Mouse (Mus musculus) forebrain, postnatal 0 days (tissue): ENCODE results near the gene Ppp2r5e. TPM values are rescaled to one million over a fixed set of nuclear protein-coding genes. Genes with fewer than 3 reads are reported as not detected.

Source experiments
- ATAC-seq: fragments of 200-750 bp; cut with Nextera tagmentation; 2 replicates; pipeline ENCODE4 v1.8.0; 2017; ENCODE audit warnings: mild to moderate bottlenecking, moderate library complexity
- DNase-seq: peaks from one replicate; pipeline ENCODE4 v3.0.0-alpha.2; 2015
- H3K27ac ChIP-seq: fragments of 300-500 bp; sonication (generic); 2 replicates; pipeline ENCODE4 v1.5.1; 2014; ENCODE audit warnings: low read depth, mild to moderate bottlenecking, antibody characterized with exemption, low read length, moderate library complexity, mixed read lengths
- H3K27me3 ChIP-seq: fragments of 300-500 bp; sonication (generic); 2 replicates; pipeline ENCODE4 v1.6.1; 2014; ENCODE audit warnings: mild to moderate bottlenecking, low read length, mixed read lengths; ENCODE audit not compliant: insufficient read depth
- H3K36me3 ChIP-seq: fragments of 300-500 bp; sonication (generic); 2 replicates; pipeline ENCODE4 v1.6.1; 2014; ENCODE audit warnings: mild to moderate bottlenecking, moderate library complexity; ENCODE audit not compliant: insufficient read depth
- H3K4me1 ChIP-seq: fragments of 300-500 bp; sonication (generic); 2 replicates; pipeline ENCODE4 v1.6.1; 2014; ENCODE audit warnings: antibody characterized with exemption; ENCODE audit not compliant: insufficient read depth
- H3K4me2 ChIP-seq: fragments of 300-500 bp; sonication (generic); 2 replicates; pipeline ENCODE4 v1.6.1; 2014; ENCODE audit warnings: low read depth, mild to moderate bottlenecking, moderate library complexity
- H3K4me3 ChIP-seq: fragments of 300-500 bp; sonication (generic); 2 replicates; pipeline ENCODE4 v1.5.1; 2014; ENCODE audit warnings: low read depth, low read length, mixed read lengths
- H3K9ac ChIP-seq: fragments of 300-500 bp; sonication (generic); 2 replicates; pipeline ENCODE4 v1.6.1; 2014; ENCODE audit warnings: mild to moderate bottlenecking
- H3K9me3 ChIP-seq: fragments of 300-500 bp; sonication (generic); 2 replicates; pipeline ENCODE4 v1.6.1; 2016; ENCODE audit warnings: low read length
- CTCF ChIP-seq: sonication (generic); IDR thresholded peaks from 2 replicates; pipeline ENCODE4 v1.5.1; 2016; ENCODE audit warnings: antibody characterized with exemption, control low read depth, low read depth
- WGBS: fragments of 180-500 bp; shearing (Covaris S2); extraction: QIAGEN DNeasy Blood & Tissue Kit; methylation state at CpG from one replicate; pipeline ENCODE4 v1.1.7; 2014; 5-methylcytosine and 5-hydroxymethylcytosine counted together
- polyA plus RNA-seq: library from polyadenylated mRNA; unstranded; fragments of >200 nt; fragmentation: Nextera tagmentation; extraction: Ambion mirVana; gene quantifications from 2 replicates; pipeline ENCODE4 v1.2.1, GENCODE M21; 2015
- total RNA-seq: library from RNA; depleted of rRNA; stranded (reverse); fragments of >200 nt; gene quantifications from 2 replicates; pipeline ENCODE4 v1.2.3, GENCODE M21; 2014; rRNA removed

The Ppp2r5e gene
- total RNA-seq (35.4 and 50.8 TPM in 2 replicates), polyA plus RNA-seq (22.7 and 26.7 TPM in 2 replicates)

DNA sequence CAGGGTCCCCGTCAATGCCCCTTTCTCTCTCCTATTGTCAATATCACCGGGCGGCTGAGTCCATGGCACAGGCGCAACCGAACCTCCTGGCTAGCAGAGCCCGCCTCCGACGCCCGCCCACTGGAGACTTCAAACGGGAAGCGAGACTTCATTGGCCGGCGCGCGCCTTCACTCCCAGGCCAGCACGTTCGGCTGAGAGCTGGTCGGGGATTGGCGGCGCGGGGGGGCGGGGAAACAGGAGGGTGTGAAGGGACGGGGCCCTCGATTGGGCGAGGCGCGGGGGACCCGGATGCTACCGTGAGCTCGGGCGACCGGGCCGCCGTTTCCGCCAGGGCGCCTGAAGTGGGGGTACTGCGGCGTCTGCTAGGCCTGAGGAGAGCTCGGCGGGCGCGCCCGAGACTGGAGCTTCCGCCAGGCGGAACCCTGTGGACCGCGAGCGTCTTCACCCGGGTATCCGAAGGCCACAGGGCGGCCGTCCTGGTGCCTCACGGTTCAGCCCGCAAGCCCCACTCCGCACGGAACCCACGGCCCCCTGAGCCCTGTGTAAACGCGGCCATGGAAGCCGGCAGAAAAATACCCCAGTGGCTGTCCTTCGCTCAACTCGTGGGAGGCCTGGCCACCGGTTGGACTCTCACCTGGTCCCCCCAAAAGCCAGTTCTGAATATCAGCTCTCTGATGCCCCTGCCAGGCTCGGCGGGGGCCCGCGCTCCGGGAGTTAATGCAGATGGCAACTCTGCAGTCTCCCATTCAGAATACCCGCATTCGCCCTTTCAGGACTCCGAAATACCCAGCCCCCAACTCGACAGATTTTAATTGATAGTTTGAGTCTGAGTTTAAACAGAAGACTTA, at the start of gene Ppp2r5e:
Ppp2r5e (minus strand) TSS at position 92 of the 849 bp plus-strand sequence.
- peaks cover 4% of the 10 kb centered on the region; the same call in 1 of the 2 replicates for H3K4me1 ChIP-seq
- peaks cover 5% of the 10 kb centered on the region for H3K36me3 ChIP-seq
- peak within 1 kb of the TSS; percentile 98 for H3K27ac ChIP-seq
- peak within 1 kb of the TSS; percentile 72 for H3K4me2 ChIP-seq
- H3K4me3 ChIP-seq, result peak within 1 kb of the TSS; percentile 65
- 2% methylated on average over 72 of the region's 72 CpGs for WGBS
- ATAC-seq (peak; percentile 99), DNase-seq (peak; percentile 98)
- no peaks in the 10 kb centered on the region for H3K9me3 ChIP-seq
- peak within 1 kb of the TSS; percentile 81 for H3K9ac ChIP-seq
- no peaks in the 10 kb centered on the region for H3K27me3 ChIP-seq
- TF ChIP-seq CTCF, result peak; percentile 29; the same call in 1 of the 2 replicates

DNA sequence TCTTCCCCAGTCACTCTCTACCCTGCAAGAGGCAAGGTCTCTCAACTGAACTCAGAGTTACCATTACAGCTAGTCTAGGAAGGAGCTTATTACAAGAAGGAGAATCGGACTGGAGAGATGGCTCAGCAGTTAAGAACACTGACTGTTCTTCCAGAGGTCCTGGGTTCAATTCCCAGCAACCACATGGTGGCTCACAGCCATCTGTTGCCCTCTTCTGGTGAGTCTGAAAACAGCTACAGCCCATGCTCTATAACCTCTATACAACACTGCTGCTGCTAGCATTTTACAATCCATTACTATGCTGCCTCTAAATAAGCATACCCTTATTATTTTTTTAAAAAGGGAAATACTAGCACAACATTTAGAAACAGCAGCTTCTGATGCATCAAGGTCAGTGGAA, 49.7 kb upstream of the Ppp2r5e start:
- Histone ChIP-seq H3K9ac (no peak overlapping the region), H3K4me1 (peaks cover 4% of the 10 kb centered on the region; the same call in 1 of the 2 replicates), H3K27me3 (no peaks in the 10 kb centered on the region), H3K4me2 (no peak overlapping the region), H3K27ac (no peak overlapping the region), H3K9me3 (no peaks in the 10 kb centered on the region), H3K36me3 (no peaks in the 10 kb centered on the region), H3K4me3 (no peak overlapping the region)
- no peak for ATAC-seq
- no peak for TF ChIP-seq CTCF
- 96% methylated on average over 1 of the region's 1 CpGs for WGBS
- no peak for DNase-seq

DNA sequence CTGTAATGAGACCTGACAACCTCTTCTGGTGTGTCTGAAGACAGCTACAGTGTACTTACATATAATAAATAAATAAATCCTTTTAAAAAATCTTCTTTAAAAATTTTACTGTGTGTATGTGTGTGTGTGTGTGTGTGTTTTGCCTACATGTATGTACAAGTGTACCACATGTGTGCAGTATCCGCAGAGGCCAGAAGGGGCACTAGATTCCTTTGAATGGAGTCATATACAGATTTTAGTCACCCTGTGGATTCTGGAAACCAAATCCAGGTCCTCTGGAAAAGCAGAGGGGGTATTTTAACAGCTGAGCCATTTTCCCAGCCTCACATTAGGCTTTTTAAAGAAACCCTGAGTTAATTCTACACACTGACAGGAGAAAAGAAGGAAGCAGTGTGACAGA, 45.7 kb upstream of the Ppp2r5e start:
- ATAC-seq, result no peak
- Histone ChIP-seq H3K27ac (no peak overlapping the region), H3K9ac (no peak overlapping the region), H3K4me2 (no peak overlapping the region), H3K9me3 (no peaks in the 10 kb centered on the region), H3K4me3 (no peak overlapping the region), H3K36me3 (no peaks in the 10 kb centered on the region), H3K27me3 (no peaks in the 10 kb centered on the region), H3K4me1 (no peaks in the 10 kb centered on the region)
- DNase-seq, result no peak
- 91% methylated on average over 1 of the region's 1 CpGs for whole genome bisulfite sequencing
- 0 out of 2 replicates have a peak, but pooled peaks have one; percentile 12 for TF ChIP-seq CTCF

DNA sequence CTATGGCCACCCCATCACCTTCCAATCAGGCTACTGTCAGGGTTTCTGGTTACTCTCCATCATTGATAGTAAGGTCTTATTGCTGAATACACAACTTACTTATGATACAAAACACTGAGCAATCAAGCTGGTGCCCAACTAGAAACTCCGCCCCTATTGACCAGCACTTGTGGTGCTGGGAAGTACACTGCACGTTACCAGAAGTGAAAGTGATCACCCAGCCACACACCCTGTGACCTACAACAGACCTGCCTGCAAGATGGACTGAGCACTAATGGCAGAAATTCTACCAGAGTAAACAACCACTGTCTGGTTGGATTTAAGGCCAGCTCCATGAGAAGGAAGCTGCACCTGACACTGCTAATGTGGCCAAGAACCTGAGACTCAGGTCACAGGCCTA, 42.3 kb upstream of the Ppp2r5e start:
- Histone ChIP-seq H3K9me3 (no peaks in the 10 kb centered on the region), H3K27ac (no peak overlapping the region), H3K4me3 (no peak overlapping the region), H3K9ac (no peak overlapping the region), H3K27me3 (no peaks in the 10 kb centered on the region), H3K36me3 (no peaks in the 10 kb centered on the region), H3K4me2 (no peak overlapping the region), H3K4me1 (no peaks in the 10 kb centered on the region)
- DNase-seq (no peak), ATAC-seq (no peak)
- WGBS, result 93% methylated on average over 2 of the region's 2 CpGs
- TF ChIP-seq CTCF, result no peak

DNA sequence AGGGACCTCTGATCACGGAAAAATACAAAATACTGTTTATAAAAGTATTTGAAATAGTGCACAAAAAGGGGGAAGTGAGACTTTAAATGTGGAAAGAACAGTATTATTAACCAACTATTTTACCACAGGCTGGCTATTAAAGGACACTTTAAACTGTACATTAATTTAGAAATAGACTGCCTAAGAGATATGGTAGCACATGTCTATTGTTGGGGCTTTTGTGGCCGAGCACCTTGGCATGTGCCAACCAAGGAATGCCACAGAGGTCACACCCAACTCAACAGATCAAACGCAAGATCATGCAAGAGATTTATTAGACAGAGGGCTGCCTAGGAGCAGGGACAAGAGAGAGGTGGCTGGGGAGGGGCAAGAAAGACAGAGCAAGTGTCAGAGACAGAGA, 41.1 kb upstream of the Ppp2r5e start:
- Histone ChIP-seq H3K27me3 (no peaks in the 10 kb centered on the region), H3K4me3 (no peak overlapping the region), H3K9me3 (no peaks in the 10 kb centered on the region), H3K36me3 (peaks cover 10% of the 10 kb centered on the region), H3K27ac (no peak overlapping the region), H3K4me1 (no peaks in the 10 kb centered on the region), H3K9ac (no peak overlapping the region), H3K4me2 (no peak overlapping the region)
- ATAC-seq, result no peak
- no peak for DNase-seq
- TF ChIP-seq CTCF, result no peak
- 91% methylated on average over 3 of the region's 3 CpGs for WGBS

DNA sequence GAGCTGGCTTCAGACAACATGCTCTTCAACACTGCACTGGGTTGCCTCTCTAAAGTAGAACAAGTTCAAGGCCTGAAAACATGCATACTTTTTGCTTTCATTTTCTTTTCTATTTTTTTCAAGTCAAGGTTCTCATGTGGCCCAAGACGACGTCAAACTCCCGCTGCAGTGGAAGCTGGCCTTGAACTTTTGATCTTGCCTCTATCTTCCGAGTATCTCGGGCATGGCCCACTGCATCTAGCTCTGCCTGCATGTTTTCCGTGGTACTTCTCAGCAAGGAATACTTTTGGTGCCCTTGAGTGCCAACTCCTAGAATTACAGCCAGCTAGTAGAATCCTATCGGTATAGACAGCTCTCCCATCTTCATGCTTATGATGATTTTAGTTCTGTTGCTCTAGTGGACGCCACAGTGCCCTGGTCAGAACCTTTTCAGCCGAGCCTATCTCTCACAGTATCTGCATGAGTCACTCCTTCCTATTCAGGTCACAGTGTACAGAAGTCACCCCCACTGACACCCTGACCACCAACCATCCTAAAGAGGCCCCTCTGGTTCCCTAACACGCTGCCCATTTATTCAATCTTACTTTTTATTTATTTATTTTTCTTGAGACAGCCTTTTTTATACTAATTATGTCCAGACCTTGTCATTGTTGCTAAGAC, 39.9 kb upstream of the Ppp2r5e start:
- no peak overlapping the region for H3K9ac ChIP-seq
- H3K4me2 ChIP-seq, result no peak overlapping the region
- no peaks in the 10 kb centered on the region for H3K27me3 ChIP-seq
- no peak for ATAC-seq
- TF ChIP-seq CTCF, result no peak
- H3K4me3 ChIP-seq, result no peak overlapping the region
- no peak for DNase-seq
- H3K4me1 ChIP-seq, result no peaks in the 10 kb centered on the region
- no peak overlapping the region for H3K27ac ChIP-seq
- peaks cover 10% of the 10 kb centered on the region for H3K36me3 ChIP-seq
- WGBS, result 91% methylated on average over 10 of the region's 10 CpGs
- H3K9me3 ChIP-seq, result no peaks in the 10 kb centered on the region

DNA sequence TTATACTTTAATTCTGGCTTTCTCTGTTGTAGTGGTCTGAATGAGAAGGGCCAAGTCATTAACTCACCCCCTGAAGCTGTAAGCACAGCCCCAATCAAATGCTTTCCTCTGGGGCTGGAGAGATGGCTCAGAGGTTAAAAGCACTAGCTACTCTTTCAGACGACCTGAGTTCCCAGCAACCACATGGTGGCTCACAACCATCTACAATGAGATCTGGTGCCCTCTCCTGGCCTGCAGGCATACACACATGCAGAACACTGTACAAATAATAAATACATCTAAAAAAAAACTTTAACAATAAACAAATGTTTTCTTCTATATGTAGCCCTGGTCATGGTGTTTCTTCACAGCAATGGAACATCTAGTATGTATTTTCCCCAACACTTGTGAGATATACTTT, 33.6 kb upstream of the Ppp2r5e start:
- no peaks in the 10 kb centered on the region for H3K4me1 ChIP-seq
- H3K36me3 ChIP-seq, result peaks cover 10% of the 10 kb centered on the region
- no peak for ATAC-seq
- WGBS, result 60% methylated on average over 1 of the region's 1 CpGs
- H3K4me2 ChIP-seq, result no peak overlapping the region
- H3K9ac ChIP-seq, result no peak overlapping the region
- H3K27ac ChIP-seq, result no peak overlapping the region
- H3K4me3 ChIP-seq, result no peak overlapping the region
- H3K27me3 ChIP-seq, result no peaks in the 10 kb centered on the region
- no peak for DNase-seq
- TF ChIP-seq CTCF, result 0 out of 2 replicates have a peak, but pooled peaks have one; percentile 21
- no peaks in the 10 kb centered on the region for H3K9me3 ChIP-seq
